Mouse (Mus musculus) urinary bladder, postnatal 14 days (tissue): ENCODE results near the gene Shisa2.
"Not testable (repeated sequence)": the region's sequence is repeated elsewhere in the genome, so short reads cannot be mapped to it uniquely, and the experiment has no call there.

ENCODE experiments used
- DNase-seq: peaks from one replicate; pipeline ENCODE4 v3.0.0; 2021; ENCODE audit warnings: low spot score

Shisa2 gene

DNA sequence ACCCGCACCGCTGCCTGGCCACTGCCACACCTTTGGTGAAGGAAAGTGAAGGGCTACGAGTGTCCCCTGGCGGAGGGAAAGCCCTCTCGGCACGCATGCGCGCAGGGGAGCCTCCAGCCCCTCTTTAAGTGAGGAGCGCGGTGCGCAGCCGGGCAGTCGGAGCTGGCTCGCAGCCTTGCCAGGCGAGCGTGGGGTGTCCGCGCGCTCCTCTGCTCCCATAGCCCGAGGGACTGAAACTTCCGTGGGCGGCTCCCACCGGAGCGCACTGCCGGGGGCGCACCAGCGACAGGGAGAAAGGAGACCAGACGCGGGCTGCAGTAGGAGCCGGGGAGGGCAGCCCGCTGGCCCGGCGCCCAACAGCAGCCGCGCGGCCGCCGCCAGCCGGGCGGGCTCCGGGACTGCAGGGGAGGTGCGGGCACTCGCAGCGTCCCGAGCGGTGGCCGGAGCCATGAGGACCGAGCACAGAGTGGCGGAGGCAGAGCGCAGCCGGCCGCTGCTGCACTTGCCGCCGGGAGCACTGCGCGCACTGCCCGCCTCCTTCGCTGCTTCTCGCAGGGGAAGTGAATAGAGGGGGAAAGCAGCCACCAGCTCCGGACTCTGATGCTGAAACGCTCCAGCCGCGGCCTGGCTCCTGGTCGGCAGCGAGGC lies at the start of gene Shisa2:
Shisa2 (plus strand) TSS at position 151 of the 648 bp plus-strand sequence.
- DNase-seq, result peak; percentile 77

DNA sequence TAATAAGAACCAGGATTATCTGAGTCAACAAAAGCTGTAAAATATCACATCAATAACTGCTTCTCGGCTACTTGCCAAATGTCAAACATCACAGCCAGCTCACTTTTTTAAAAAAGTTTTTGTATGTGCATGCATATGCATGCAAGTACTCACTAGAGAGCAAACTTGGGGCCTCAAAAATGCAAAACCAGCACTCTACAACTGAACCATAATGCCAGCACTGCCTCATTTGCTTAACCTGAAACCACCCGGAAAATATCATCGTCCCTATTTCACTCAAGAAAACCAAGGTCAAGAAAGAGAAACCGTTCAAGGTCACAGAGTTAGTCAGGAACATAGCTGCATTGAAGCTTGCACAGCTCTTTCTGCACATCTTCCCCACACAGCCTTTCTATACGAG lies 48.7 kb upstream of the Shisa2 start:
- DNase-seq, result no peak

DNA sequence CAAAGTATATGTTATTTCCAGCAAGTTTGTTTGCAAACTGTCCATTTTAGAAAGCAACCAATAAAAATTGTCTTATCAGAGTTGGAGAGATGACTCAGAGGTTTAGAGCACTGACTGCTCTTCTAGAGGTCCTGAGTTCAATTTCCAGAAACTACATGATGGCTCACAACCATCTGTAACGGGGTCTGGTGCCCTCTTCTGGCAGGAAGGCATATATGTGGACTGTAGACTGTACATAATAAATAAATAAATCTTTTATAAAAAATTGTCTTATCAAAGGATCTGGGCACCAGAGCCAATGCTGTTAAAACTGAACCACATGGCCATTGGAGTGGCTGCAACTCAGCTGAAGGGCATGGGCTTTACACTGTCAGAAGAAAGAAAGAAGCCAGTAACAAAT lies 34.5 kb upstream of the Shisa2 start:
- peak; percentile 24 for DNase-seq

- no peak for DNase-seq
Measured at GRCm38 (mm10) chr14:59591901-59592300, 33.2 kb upstream of the Shisa2 start.

GRCm38 (mm10) chr14:59592593-59592992 lies 32.5 kb upstream of the Shisa2 start:
- DNase-seq, result no peak

DNA sequence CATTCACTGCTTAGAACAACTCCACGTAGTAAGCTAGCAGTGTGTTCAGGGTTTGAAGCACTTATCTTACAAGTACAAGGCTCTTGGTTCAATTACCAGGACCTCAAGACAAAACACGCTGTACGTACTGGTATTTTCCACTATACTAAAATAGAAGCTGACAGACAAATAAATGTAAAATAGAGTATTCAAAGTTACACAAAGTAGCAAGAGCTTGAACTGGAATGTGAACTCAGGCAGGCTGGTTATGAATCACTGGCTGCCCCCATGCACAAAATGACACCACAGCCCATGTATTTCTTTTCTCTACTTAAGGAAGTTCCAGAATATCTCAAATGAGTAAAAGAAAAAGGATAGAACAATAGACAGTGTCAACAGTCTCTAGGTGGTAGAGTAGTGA lies 30.1 kb upstream of the Shisa2 start:
- no peak for DNase-seq

GRCm38 (mm10) chr14:59597398-59598259 lies 27.5 kb upstream of the Shisa2 start, which contains the start of gene Cdadc1:
Gene Cdadc1, minus strand, starts transcription at chr14:59597959.
- peak; percentile 95 for DNase-seq

DNA sequence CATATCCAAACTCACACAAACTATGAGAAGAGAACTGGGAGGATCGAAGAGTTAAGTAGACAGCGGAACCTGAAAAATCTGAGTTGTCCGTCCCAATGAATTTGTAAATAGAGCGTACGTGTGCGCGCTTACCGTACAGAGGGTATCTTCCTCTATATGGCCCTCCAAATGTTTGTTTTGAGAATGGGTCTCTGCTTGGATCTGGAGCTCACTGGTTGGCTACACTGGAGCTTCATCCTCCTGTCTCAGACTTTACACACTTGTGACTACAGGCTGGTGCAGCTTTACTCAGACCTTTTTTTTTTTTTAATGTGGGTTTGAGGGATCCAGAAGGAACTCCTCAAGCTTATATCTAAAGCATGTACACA lies 26.9 kb upstream of the Shisa2 start:
- DNase-seq, result no peak

GRCm38 (mm10) chr14:59604002-59604645 lies 21.0 kb upstream of the Shisa2 start:
- peak; percentile 20 for DNase-seq

DNA sequence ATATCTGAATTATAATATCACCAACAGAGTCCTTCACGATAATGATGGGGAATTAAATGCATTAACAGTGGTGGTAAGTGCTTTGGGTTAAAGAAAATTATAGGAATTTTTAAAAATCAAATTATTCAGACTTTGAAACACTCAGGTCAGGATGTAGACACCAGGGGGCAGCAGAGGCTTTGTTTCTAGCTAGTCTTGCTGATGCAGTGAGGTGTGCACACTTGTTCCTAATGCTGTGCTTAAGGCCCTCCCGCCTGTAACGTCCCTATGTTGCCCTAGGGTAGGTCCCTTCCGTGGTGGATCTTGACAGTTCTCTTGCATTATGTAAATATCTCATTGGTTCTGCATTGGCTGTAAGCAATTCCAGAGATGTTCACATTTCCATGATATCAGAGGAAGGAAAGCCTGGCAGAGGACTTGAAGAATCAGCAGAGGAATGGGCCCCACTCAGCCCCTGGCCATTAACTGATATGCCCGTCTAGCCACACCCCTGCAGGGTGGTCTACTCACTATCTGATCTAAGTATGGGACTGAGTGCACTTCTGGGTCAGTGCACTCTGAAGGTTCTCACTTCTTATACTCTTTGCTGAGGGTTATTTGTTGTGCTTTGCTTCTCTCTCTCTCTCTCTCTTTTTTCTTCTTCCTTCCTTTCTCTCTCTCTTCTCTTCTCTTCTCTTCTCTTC lies 19.3 kb upstream of the Shisa2 start:
- peak; percentile 75 for DNase-seq

GRCm38 (mm10) chr14:59607021-59607420 lies 18.1 kb upstream of the Shisa2 start:
- DNase-seq, result no peak

DNA sequence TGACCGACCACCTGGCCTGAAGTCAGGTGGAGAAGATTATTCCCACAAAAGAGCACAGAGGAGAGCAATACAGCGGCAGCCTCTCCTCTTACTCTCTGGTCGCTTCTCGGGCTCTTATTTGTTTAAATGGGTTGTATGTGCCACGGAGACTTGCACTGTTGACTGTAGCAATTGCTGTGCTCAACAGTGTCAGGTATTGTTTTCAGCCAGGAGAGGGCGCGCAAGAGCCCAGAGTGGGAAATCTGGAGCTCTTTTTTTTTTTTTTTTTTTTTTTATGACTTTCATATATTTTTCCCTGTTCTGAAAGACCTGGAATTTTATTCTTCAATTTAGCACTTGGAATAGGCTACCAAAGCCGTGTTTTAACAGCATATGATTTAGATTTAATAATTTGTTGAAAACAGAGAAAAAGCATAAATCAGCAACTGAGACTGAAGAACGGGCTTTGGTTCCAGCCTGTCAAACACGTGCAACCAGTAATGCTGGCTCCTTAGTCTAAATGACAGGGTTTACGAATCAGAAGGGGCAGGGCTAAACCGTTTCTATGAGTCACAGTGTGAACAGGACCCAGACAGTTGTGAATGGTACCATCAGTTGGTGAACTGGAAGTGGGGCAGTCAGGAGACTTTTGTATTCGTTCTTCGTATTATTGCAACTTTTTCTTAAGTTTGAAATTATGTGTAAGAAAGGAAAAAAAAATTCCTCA lies 12.0 kb upstream of the Shisa2 start:
- peak; percentile 82 for DNase-seq

GRCm38 (mm10) chr14:59614149-59614548 lies 11.0 kb upstream of the Shisa2 start:
- DNase-seq, result not testable (repeated sequence)

- DNase-seq, result no peak
Measured at GRCm38 (mm10) chr14:59616802-59617201, 8.3 kb upstream of the Shisa2 start.

DNA sequence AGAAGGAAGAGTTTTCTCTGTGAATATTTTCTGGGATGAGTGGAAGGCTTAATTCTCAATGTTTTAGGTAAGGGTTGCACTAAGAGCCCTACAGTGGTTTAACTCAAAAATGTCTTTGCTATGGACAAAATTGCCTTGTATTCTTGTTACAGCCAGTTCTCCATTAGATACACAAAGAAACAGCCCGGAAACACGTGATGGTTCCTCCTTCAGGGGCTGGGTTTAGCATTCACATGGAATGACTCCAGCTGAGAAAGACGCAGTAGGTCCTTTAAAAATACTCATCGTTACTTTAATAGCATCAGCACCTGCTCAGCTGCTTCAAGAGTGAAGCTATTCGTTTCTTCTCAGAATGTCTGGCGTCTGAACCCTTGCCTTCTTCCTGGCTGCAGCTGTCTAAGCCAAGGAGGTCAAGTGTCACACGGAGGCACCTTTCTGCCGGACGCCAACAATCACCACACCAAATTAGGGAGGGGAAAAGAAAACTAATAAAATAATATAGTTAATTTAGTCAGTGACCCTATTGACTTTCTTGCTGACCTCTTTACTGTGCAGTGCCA lies 702 bp upstream of the Shisa2 start:
- DNase-seq, result no peak

GRCm38 (mm10) chr14:59625806-59626364 lies 777 bp downstream of the Shisa2 start:
- DNase-seq, result peak; percentile 22

- DNase-seq, result no peak
Measured at GRCm38 (mm10) chr14:59626711-59627110, 1.6 kb downstream of the Shisa2 start.

GRCm38 (mm10) chr14:59627142-59627680 lies 2.1 kb downstream of the Shisa2 start:
- no peak for DNase-seq

- no peak for DNase-seq
Measured at GRCm38 (mm10) chr14:59627823-59628222, 2.7 kb downstream of the Shisa2 start.

DNA sequence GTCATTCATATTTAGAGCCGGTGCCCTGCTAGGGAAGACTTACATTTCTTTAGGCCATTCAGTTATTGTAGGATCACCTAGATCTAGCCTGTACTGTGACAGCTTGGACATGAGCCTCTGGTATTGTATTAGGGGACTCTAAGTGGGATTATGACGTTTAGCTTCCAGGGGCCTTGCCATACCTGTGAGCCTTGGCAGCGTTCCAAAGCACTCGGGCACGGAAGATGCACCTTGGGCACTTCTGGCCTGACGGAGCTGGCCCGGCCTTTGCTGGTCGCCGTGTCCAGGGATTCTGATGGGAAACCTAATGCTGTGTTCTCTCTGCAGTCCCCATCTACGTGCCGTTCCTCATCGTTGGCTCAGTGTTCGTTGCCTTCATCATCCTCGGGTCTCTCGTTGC lies 4.2 kb downstream of the Shisa2 start:
- DNase-seq, result no peak

GRCm38 (mm10) chr14:59630096-59630495 lies 5.0 kb downstream of the Shisa2 start:
- DNase-seq, result no peak
